Mouse (Mus musculus): ENCODE data around the gene Iqgap2. TPM values are rescaled to one million over a fixed set of nuclear protein-coding genes. Genes with fewer than 3 reads are reported as not detected.

Gene Iqgap2
- polyA plus RNA-seq, 1 experiment from 2014 or later, result 31.5 TPM

DNA sequence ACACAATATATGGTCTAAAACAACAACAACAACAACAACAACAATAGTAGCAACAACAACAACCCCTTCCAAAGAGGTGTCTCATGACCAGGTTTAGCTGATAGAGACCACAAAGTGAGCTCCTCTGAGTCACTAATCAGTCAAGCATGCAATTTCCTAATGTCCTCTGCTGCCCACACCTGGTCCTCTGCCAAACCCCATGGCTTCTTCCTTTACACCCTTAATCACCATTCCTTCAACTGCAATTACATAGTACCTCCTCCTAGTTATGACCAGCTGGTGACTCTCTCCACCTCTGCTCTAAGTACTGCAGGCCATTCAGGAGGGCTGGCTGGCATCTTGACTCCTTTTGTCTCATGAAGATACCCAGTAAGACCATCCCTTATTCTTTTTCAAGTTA is 60.0 kb downstream of the Iqgap2 start:
- no peaks in the 10 kb centered on the region for H3K9me3 ChIP-seq (ENCODE audit: control insufficient read depth)
- 0 out of 2 replicates have a peak, but pooled peaks have one; percentile 8 for TF ChIP-seq CTCF (IDR thresholded peaks at IDR 0.05; ENCODE audit: low read depth)
- peaks cover 6% of the 10 kb centered on the region; the same call in 1 of the 2 replicates for H3K36me3 ChIP-seq (ENCODE audit: control insufficient read depth, insufficient read depth)
- H3K4me2 ChIP-seq (replicated peaks; ENCODE audit: low read depth), result no peak overlapping the region
- no peaks in the 10 kb centered on the region for H3K27me3 ChIP-seq (replicated peaks; ENCODE audit: control insufficient read depth, insufficient read depth, low read length)
- no peak overlapping the region for H3K4me3 ChIP-seq (ENCODE audit: low read depth, low read length)
- ATAC-seq, result no peak
- H3K27ac ChIP-seq (ENCODE audit: low read depth, low read length), result peak overlapping the region; percentile 24; the same call in 1 of the 2 replicates
- no peak overlapping the region for H3K9ac ChIP-seq (ENCODE audit: low read depth, low read length)
- peaks cover 6% of the 10 kb centered on the region; the same call in 1 of the 2 replicates for H3K4me1 ChIP-seq (replicated peaks; ENCODE audit: control insufficient read depth, insufficient read depth, low read length)

DNA sequence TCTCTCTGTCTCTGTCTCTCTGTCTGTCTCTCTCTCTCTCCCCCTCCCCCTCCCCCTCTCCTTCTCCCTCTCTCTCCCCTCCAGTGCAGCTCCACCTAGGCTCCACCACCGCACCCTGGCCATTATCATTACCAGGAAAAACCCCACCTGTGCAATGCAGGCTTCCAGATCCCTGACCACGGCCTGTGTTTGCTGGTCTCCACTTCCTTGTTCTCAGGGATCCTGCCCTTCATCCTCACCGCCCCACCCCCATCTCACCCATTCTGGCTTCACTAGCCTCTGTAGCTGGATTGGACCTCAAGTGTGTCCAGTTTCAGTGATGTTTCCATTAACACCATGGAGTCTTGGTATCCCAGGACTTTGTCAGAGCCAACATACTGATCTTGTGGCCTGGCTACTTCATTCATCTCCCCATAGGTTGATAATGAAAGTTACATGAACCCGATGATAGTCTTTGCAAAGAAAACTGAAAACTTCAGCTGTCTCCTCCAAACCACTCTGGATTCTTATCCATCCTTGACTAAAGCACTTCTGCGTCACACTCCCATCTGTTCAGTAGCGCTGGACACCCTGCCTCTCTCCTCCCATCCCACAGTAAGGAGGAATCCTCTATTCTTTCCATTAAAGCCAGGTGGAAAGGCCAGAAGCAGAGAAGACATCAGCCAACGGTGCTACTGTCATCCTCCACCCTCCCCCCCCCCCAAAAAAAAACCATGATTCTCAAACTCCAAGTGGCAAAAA is 62.1 kb downstream of the Iqgap2 start:
- H3K9me3 ChIP-seq (ENCODE audit: control insufficient read depth), result no peaks in the 10 kb centered on the region
- no peak overlapping the region for H3K9ac ChIP-seq (ENCODE audit: low read depth, low read length)
- no peaks in the 10 kb centered on the region for H3K36me3 ChIP-seq (ENCODE audit: control insufficient read depth, insufficient read depth)
- TF ChIP-seq CTCF (IDR thresholded peaks at IDR 0.05; ENCODE audit: low read depth), result no peak
- ATAC-seq, result peak; percentile 52; the same call in 1 of the 2 replicates
- 0 out of 2 replicates have a peak overlapping the region, but pooled peaks have one; percentile 3 for H3K4me2 ChIP-seq (replicated peaks; ENCODE audit: low read depth)
- H3K27ac ChIP-seq (ENCODE audit: low read depth, low read length), result no peak overlapping the region
- H3K27me3 ChIP-seq (replicated peaks; ENCODE audit: control insufficient read depth, insufficient read depth, low read length), result no peaks in the 10 kb centered on the region
- H3K4me1 ChIP-seq (replicated peaks; ENCODE audit: control insufficient read depth, insufficient read depth, low read length), result peaks cover 6% of the 10 kb centered on the region; the same call in 1 of the 2 replicates
- no peak overlapping the region for H3K4me3 ChIP-seq (ENCODE audit: low read depth, low read length)
- WGBS, result 69% methylated on average over 7 of the region's 7 CpGs

DNA sequence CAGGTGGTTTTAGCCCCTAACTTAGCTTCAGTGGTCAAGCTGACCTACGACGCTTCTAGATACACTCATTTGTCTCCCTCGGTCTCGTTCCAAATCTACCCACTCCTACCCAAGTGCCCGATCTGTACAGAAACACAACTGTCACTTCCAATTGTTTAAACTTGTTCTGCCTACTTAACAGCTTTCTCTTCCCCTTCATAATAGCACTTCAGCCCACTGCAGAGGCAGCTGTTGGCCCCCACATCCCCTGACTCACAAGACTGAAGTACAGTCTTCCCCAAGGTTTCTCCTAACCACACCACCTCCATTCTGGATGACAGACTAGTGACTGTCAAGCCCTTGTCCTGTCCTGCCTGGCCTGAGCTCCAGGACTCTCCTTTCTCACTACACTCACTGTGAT is 63.1 kb downstream of the Iqgap2 start:
- Histone ChIP-seq H3K4me3 (ENCODE audit: low read depth, low read length) (no peak overlapping the region), H3K4me1 (replicated peaks; ENCODE audit: control insufficient read depth, insufficient read depth, low read length) (peaks cover under 1% of the 10 kb centered on the region; the same call in 1 of the 2 replicates), H3K27me3 (replicated peaks; ENCODE audit: control insufficient read depth, insufficient read depth, low read length) (no peaks in the 10 kb centered on the region), H3K27ac (ENCODE audit: low read depth, low read length) (no peak overlapping the region), H3K9me3 (ENCODE audit: control insufficient read depth) (no peaks in the 10 kb centered on the region), H3K4me2 (replicated peaks; ENCODE audit: low read depth) (no peak overlapping the region), H3K36me3 (ENCODE audit: control insufficient read depth, insufficient read depth) (peaks cover under 1% of the 10 kb centered on the region; the same call in 1 of the 2 replicates), H3K9ac (ENCODE audit: low read depth, low read length) (no peak overlapping the region)
- ATAC-seq, result no peak
- WGBS, result 89% methylated on average over 5 of the region's 5 CpGs
- TF ChIP-seq CTCF (IDR thresholded peaks at IDR 0.05; ENCODE audit: low read depth), result no peak

DNA sequence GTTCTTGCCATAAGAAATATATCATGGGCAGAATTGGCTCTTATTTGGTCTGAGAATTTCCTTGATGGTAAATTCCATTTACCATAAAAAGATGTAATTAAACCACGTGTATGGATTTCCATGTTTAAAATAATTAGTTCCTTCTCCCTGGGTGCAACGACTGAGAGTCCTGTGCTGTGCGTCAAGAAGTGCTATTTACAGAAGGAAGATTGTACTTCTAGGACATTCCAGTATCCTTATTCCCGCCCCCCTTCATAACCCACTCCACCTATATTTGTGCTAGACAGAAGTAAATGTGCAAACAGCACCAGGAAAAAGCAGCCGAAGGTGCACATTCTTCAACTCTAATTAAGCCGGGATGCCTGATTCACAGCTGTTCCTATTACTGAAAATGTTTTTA is 65.5 kb downstream of the Iqgap2 start:
- Histone ChIP-seq H3K36me3 (ENCODE audit: control insufficient read depth, insufficient read depth) (peaks cover 5% of the 10 kb centered on the region; the same call in 1 of the 2 replicates), H3K9me3 (ENCODE audit: control insufficient read depth) (no peaks in the 10 kb centered on the region), H3K9ac (ENCODE audit: low read depth, low read length) (no peak overlapping the region), H3K27me3 (replicated peaks; ENCODE audit: control insufficient read depth, insufficient read depth, low read length) (no peaks in the 10 kb centered on the region), H3K4me3 (ENCODE audit: low read depth, low read length) (no peak overlapping the region), H3K4me1 (replicated peaks; ENCODE audit: control insufficient read depth, insufficient read depth, low read length) (no peaks in the 10 kb centered on the region), H3K27ac (ENCODE audit: low read depth, low read length) (peak overlapping the region; percentile 66), H3K4me2 (replicated peaks; ENCODE audit: low read depth) (no peak overlapping the region)
- 0 out of 2 replicates have a peak, but pooled peaks have one; percentile 24 for ATAC-seq
- TF ChIP-seq CTCF (IDR thresholded peaks at IDR 0.05; ENCODE audit: low read depth), result no peak
- 43% methylated on average over 6 of the region's 6 CpGs for WGBS

DNA sequence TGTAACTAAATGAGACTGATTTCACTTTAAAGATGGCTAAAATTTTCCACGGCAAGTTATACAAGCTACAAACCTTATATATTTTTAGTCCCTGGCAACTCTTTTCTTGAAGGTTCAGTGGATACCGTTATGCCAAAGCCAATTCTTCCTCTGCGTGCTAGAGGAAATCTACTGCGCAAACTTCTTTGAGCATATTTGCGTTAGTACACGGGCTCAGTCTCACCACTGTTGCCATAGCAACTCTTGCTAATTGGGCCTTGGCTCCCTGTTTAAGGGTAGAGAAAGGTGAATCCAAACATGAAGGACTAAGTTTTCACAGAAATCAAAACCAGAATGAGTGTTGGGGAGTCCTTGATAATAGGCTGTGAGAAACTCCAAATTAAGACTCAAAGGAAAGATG is 68.8 kb downstream of the Iqgap2 start:
- Histone ChIP-seq H3K9ac (ENCODE audit: low read depth, low read length) (no peak overlapping the region), H3K4me2 (replicated peaks; ENCODE audit: low read depth) (no peak overlapping the region), H3K27ac (ENCODE audit: low read depth, low read length) (no peak overlapping the region), H3K4me3 (ENCODE audit: low read depth, low read length) (no peak overlapping the region), H3K9me3 (ENCODE audit: control insufficient read depth) (no peaks in the 10 kb centered on the region), H3K27me3 (replicated peaks; ENCODE audit: control insufficient read depth, insufficient read depth, low read length) (no peaks in the 10 kb centered on the region), H3K4me1 (replicated peaks; ENCODE audit: control insufficient read depth, insufficient read depth, low read length) (no peaks in the 10 kb centered on the region), H3K36me3 (ENCODE audit: control insufficient read depth, insufficient read depth) (peaks cover 5% of the 10 kb centered on the region; the same call in 1 of the 2 replicates)
- no peak for TF ChIP-seq CTCF (IDR thresholded peaks at IDR 0.05; ENCODE audit: low read depth)
- ATAC-seq, result no peak
- WGBS, result 75% methylated on average over 6 of the region's 6 CpGs

DNA sequence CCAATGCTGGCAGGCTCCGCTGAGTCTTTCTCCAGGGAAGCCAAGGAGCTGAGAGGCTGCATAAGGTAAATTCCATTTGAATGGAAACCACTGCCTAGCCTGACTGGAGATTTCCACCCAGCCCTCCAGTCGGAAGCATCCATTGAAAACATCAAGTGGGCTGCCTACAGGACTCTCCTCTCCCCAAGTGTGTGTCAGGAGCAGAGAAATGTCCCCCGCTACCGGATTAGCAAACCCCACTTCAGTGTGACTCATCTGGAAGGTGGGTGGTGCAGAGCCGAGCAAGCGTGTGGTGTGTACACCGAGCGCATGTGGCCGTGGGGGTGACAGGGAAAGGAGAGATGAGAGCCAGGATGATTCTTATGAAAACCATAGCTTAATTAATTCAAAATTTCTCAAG is 71.7 kb downstream of the Iqgap2 start:
- peaks cover 5% of the 10 kb centered on the region; the same call in 1 of the 2 replicates for H3K36me3 ChIP-seq (ENCODE audit: control insufficient read depth, insufficient read depth)
- no peaks in the 10 kb centered on the region for H3K9me3 ChIP-seq (ENCODE audit: control insufficient read depth)
- ATAC-seq, result no peak
- no peak for TF ChIP-seq CTCF (IDR thresholded peaks at IDR 0.05; ENCODE audit: low read depth)
- WGBS, result 87% methylated on average over 9 of the region's 9 CpGs
- H3K27me3 ChIP-seq (replicated peaks; ENCODE audit: control insufficient read depth, insufficient read depth, low read length), result no peaks in the 10 kb centered on the region
- H3K9ac ChIP-seq (ENCODE audit: low read depth, low read length), result no peak overlapping the region
- no peak overlapping the region for H3K27ac ChIP-seq (ENCODE audit: low read depth, low read length)
- H3K4me1 ChIP-seq (replicated peaks; ENCODE audit: control insufficient read depth, insufficient read depth, low read length), result no peaks in the 10 kb centered on the region
- H3K4me3 ChIP-seq (ENCODE audit: low read depth, low read length), result no peak overlapping the region
- no peak overlapping the region for H3K4me2 ChIP-seq (replicated peaks; ENCODE audit: low read depth)
